Mouse (Mus musculus) C2C12 (cell line): ENCODE measurements around the gene Ube2z. TPM values are rescaled to one million over a fixed set of nuclear protein-coding genes. Genes with fewer than 3 reads are reported as not detected.

Source experiments
- H3K27me3 ChIP-seq: one replicate; pipeline ENCODE4 v1.6.1; 2011; ENCODE audit not compliant: control insufficient read depth, insufficient read depth, insufficient read length
- H3K36me3 ChIP-seq: one replicate; pipeline ENCODE4 v1.6.1; 2011; ENCODE audit not compliant: control insufficient read depth, insufficient read depth
- H3K4me3 ChIP-seq: one replicate; pipeline ENCODE4 v1.5.1; 2011; ENCODE audit warnings: mild to moderate bottlenecking, control low read depth; ENCODE audit not compliant: poor library complexity, insufficient read depth, severe bottlenecking
- H3K79me2 ChIP-seq: one replicate; pipeline ENCODE4 v1.6.1; 2011; ENCODE audit not compliant: control insufficient read depth, insufficient read depth
- H3K79me3 ChIP-seq: one replicate; pipeline ENCODE4 v1.6.1; 2011; ENCODE audit warnings: low read depth, control low read depth
- H3ac ChIP-seq: one replicate; pipeline ENCODE3; 2011; ENCODE audit warnings: low read depth; ENCODE audit not compliant: control insufficient read depth, insufficient read length
- CEBPB ChIP-seq: IDR thresholded peaks from one replicate; pipeline ENCODE4 v1.6.1; 2011; ENCODE audit warnings: low read depth, mild to moderate bottlenecking, control low read depth, moderate library complexity
- CTCF ChIP-seq: IDR thresholded peaks from one replicate; pipeline ENCODE4 v1.5.1; 2011; ENCODE audit not compliant: control insufficient read depth, insufficient read depth, insufficient read length
- FOSL1 ChIP-seq: IDR thresholded peaks from one replicate; pipeline ENCODE4 v1.8.0; 2011; ENCODE audit warnings: mild to moderate bottlenecking, low read length; ENCODE audit not compliant: poor library complexity, insufficient read depth, severe bottlenecking
- MAX ChIP-seq: IDR thresholded peaks from one replicate; pipeline ENCODE4 v1.6.1; 2011; ENCODE audit warnings: mild to moderate bottlenecking, control low read depth
- MYOD1 ChIP-seq: IDR thresholded peaks from one replicate; pipeline ENCODE4 v1.6.1; 2011; ENCODE audit warnings: low read depth; ENCODE audit not compliant: control insufficient read depth, insufficient read length
- MYOG ChIP-seq: IDR thresholded peaks from one replicate; pipeline ENCODE4 v1.6.1; 2011; ENCODE audit not compliant: control insufficient read depth, insufficient read length; ENCODE audit errors: extremely low read depth
- USF1 ChIP-seq: IDR thresholded peaks from one replicate; pipeline ENCODE4 v1.6.1; 2011; ENCODE audit warnings: low read depth, mild to moderate bottlenecking, control low read depth, moderate library complexity
- polyA plus RNA-seq: library from polyadenylated mRNA; unstranded; fragments of >200 nt; fragmentation: generic; extraction: Trizol; gene quantifications from one replicate; pipeline ENCODE4 v1.2.1, GENCODE M21; 2012; ENCODE audit warnings: missing spikeins

Gene Ube2z
- polyA plus RNA-seq, 1 experiment: 73.0 TPM

DNA sequence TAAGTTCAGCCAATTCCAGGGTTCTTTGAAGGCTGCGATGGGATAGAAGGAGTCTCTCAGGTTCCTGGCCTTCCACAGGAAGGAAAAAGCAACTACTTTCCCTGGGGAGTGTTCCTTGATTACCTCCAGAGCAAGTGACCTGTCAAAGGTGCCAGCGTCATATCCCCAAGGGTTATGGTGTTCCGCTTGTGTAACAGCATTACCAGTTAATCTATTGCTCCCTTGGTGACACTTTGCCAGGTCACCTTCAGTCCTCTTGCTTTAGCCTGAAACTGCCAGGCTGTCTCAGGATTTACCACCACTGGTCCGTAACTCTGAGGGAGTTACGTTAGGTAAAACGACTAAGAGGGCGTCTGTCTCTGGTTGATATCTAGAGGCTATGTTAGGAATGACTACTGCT lies 5.2 kb upstream of the Ube2z start:
- Histone ChIP-seq H3K27me3 (no peaks in the 10 kb centered on the region), H3K79me3 (peaks cover 16% of the 10 kb centered on the region), H3ac (no peak overlapping the region), H3K36me3 (peaks cover 30% of the 10 kb centered on the region), H3K79me2 (peaks cover 30% of the 10 kb centered on the region), H3K4me3 (no peak overlapping the region)
- no peak for TF ChIP-seq MYOG
- TF ChIP-seq MAX: no peak
- TF ChIP-seq MYOD1: no peak
- TF ChIP-seq FOSL1: no peak
- no peak for TF ChIP-seq USF1
- no peak for TF ChIP-seq CEBPB
- no peak for TF ChIP-seq CTCF

- Histone ChIP-seq H3ac (no peak overlapping the region), H3K36me3 (peaks cover 26% of the 10 kb centered on the region), H3K4me3 (no peak overlapping the region), H3K27me3 (no peaks in the 10 kb centered on the region), H3K79me2 (peaks cover 28% of the 10 kb centered on the region), H3K79me3 (peaks cover 18% of the 10 kb centered on the region)
- TF ChIP-seq CTCF (no peak), MAX (no peak), MYOG (no peak)
Measured at GRCm38 (mm10) chr11:96068231-96068630, 3.0 kb upstream of the Ube2z start.

GRCm38 (mm10) chr11:96064521-96065214 lies 520 bp downstream of the Ube2z start:
- H3ac ChIP-seq: peak overlapping the region; percentile 99
- H3K27me3 ChIP-seq: no peaks in the 10 kb centered on the region
- peak overlapping the region; percentile 88 for H3K4me3 ChIP-seq
- TF ChIP-seq FOSL1: no peak
- TF ChIP-seq USF1: no peak
- TF ChIP-seq MAX: no peak
- TF ChIP-seq MYOD1: no peak
- TF ChIP-seq MYOG: no peak
- no peak for TF ChIP-seq CEBPB
- TF ChIP-seq CTCF: no peak
- H3K79me3 ChIP-seq: peaks cover 48% of the 10 kb centered on the region
- H3K79me2 ChIP-seq: peaks cover 54% of the 10 kb centered on the region
- H3K36me3 ChIP-seq: peaks cover 40% of the 10 kb centered on the region

- no peak overlapping the region for H3K4me3 ChIP-seq
- no peaks in the 10 kb centered on the region for H3K27me3 ChIP-seq
- H3K36me3 ChIP-seq: peaks cover 96% of the 10 kb centered on the region
- H3K79me3 ChIP-seq: peaks cover 50% of the 10 kb centered on the region
- no peak overlapping the region for H3ac ChIP-seq
- TF ChIP-seq MYOG (no peak), CTCF (no peak), USF1 (no peak), CEBPB (no peak)
- H3K79me2 ChIP-seq: peaks cover 67% of the 10 kb centered on the region
Measured at GRCm38 (mm10) chr11:96058309-96058708, 6.9 kb downstream of the Ube2z start.

GRCm38 (mm10) chr11:96050854-96051253 lies 14.3 kb downstream of the Ube2z start:
- TF ChIP-seq MYOG (no peak), CEBPB (no peak), CTCF (no peak), USF1 (no peak), FOSL1 (no peak), MYOD1 (no peak), MAX (no peak)
- Histone ChIP-seq H3K79me3 (peaks cover 5% of the 10 kb centered on the region), H3K4me3 (no peak overlapping the region), H3K36me3 (peaks cover 93% of the 10 kb centered on the region), H3K79me2 (no peaks in the 10 kb centered on the region), H3ac (no peak overlapping the region), H3K27me3 (no peaks in the 10 kb centered on the region)

DNA sequence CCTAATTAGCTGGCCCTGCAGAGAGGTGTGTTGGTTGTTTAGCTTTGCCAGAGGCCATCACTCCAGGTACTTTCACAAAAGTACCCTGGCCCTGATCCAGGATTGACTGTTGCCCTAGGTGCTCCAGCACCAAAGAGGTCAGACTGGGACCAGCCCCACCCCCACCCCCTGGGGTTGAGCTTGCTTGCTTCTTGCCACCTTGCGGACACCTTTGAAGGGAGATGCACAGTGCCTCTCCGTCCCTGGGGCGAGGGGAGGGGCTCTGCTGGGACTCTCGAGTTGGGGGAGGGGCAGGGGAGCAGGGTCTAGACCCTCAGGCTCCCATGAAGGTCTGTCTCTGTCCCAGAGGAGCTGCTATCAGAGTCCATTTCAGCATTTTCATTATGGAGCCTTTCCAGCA lies 15.2 kb downstream of the Ube2z start:
- no peak overlapping the region for H3K4me3 ChIP-seq

More for the DNA sequence above, 15.2 kb downstream of the Ube2z start:
- TF ChIP-seq CEBPB (no peak), MYOG (no peak), MYOD1 (no peak), MAX (no peak), FOSL1 (no peak), CTCF (no peak)
- Histone ChIP-seq H3K27me3 (no peaks in the 10 kb centered on the region), H3ac (no peak overlapping the region), H3K36me3 (peaks cover 87% of the 10 kb centered on the region), H3K79me3 (peaks cover 5% of the 10 kb centered on the region), H3K79me2 (no peaks in the 10 kb centered on the region)
